Mouse (Mus musculus) stomach, postnatal 0 days (tissue): ENCODE measurements at regions not wholly inside any gene's neighbourhood (a gene's known extent, or its start where the extent isn't known, plus 50 kb on each side); places are given as distances from the start of the nearest gene placed in this dataset.

ENCODE experiments used
- CTCF ChIP-seq: IDR thresholded peaks from 2 replicates; pipeline ENCODE4 v1.5.1; 2016; ENCODE audit warnings: antibody characterized with exemption, low read depth, mild to moderate bottlenecking, moderate library complexity
- EP300 ChIP-seq: optimal IDR thresholded peaks from 2 replicates; pipeline ENCODE3; 2016; ENCODE audit warnings: antibody characterized with exemption

- TF ChIP-seq CTCF (no peak), EP300 (no peak)
Measured at GRCm38 (mm10) chr13:60527806-60528205, 73.9 kb upstream of the Dapk1 start.
